Mouse (Mus musculus): ENCODE results near the gene Slit3.
A peak's percentile ranks its signal among the peaks of the same experiment; 100 is the strongest.

Gene Slit3

DNA sequence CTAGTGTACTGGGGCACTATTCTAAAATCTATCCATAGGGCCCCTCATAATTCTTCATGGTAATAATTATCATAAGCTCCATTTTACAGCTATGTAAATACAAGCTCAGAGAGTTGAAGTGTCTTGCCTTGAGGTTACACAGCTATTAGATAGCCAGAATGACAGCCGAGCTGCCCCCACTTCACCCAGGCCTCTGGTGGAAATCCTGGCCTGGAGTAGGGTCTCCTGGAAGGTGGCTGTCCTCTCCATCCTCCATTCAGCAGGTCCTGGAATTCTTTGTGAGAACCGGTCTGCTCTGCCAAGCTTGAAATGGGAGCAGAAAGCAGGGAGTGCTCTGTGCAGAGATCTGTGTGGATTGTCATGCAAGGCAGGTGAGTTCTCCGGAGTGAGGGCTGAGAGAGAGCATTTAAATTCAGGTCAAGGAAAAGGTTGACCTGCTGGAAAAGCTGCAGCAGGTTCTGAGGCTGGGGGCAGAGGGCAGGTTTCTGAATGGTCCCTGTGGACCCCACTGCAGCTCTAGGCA is 517.9 kb downstream of the Slit3 start:
- no peak for DNase-seq (ENCODE audit: low read depth)

DNA sequence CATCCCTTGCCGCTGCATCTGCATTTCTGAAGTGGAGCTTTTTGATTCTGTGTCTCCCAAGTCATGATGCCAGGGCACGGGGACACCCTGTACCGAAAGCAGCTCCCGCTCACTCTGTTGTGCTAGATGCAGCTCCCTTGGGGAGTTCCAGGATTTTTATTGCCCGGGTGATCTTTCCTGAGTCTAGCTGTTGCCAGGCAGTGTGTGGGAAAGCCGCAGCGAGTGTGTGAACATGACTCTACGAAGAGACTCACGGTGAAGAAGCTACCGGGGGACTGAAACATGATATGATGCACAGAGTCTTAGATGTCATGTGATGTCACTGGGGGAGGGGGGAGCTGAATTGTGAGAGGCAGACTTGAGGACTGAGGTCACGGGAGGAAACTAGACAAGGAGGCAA is 518.4 kb downstream of the Slit3 start:
- no peak for DNase-seq (ENCODE audit: low read depth)

DNA sequence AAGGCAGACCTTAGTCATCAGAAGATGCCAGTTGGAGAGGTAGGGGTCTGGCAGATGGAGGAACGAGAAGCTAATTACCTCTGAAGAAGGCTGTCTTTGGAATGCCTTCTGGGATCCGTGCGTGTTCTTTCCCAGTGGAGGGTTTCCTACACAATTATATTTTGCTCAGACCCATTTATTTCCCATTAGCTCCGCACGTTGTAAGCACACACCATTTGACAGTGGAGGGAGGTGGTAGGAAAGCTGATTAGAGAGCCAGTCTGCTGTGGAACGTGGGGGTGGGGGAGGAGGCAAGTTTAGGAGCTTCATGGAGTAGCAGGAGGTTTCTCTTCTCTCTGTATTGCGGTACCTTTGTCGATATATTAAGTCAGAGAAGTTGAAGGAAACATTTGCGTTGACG is 530.3 kb downstream of the Slit3 start:
- DNase-seq (ENCODE audit: low read depth) = no peak

DNA sequence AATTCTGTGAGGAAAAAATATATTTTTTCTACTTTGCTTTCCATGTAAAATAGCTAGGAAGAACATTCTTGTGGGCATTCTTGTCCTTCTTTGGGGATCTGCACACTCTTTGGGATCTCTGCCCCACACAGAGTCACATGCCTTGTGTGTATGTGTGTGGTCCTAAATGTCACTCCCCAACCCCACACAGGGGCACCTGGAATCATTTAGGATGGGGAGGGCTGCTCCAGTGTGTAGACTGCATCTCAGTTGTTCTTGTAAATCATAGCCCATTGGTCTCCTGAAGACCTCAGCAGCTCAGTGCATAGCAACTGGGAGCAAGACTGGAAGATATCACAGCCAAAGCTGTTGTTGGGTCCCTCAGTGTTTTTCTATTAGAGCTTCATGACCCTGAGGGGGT is 534.8 kb downstream of the Slit3 start:
- no peak for DNase-seq (ENCODE audit: low read depth)

DNA sequence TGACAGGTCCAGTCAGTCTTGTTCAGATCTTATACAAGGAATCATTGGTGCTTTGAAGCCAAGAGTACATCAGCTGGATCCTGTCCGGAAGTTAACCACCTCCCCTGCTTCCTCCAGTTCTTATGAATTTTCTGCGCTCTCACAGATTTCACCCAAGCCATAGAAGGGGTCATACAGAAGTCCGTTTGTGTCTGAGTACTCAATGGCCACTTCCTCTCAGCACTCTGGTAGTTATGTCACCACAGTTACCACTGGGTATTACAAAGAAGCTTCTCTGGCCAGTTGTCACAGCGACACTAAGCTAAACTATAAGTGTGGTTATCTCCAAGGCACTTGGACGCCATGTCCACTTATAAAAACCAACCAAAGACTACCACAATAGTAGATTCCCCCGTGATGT is 536.6 kb downstream of the Slit3 start:
- DNase-seq (ENCODE audit: low read depth) = no peak

DNA sequence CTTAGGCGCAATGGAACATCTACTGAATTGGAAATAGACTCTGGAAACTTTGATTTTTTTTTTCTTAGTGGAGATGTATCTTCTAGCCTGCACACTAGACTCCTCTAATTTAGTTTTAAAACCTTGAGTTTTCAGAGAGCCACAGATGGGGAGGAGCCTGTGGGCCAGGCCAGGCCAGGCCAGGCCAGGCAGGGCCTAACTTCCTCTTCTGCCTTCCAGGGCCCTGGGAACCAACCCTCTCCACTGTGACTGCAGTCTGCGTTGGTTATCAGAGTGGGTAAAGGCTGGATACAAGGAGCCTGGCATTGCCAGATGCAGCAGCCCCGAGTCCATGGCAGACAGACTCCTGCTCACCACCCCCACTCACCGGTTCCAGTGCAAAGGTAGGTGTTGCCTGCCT is 539.9 kb downstream of the Slit3 start:
- DNase-seq (ENCODE audit: low read depth) = no peak

DNA sequence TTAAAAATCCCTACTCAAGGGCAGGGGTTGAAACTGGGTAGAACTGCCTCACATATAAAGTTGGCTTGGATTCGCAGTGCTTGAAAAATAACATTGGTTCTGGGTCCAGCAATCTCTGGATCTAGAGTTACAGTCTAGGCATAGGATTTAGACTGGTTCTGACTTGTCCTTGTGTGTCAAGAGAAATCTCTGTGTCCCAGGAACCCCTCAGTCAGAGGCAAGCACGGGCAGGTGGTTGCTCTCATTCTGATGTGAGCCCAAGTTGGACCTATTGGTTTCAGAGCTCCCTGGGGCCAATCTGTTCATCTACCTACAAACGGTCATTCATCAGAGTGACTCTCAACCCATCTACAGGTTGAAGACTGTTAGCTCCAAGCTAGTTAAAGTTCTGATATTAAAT is 541.9 kb downstream of the Slit3 start:
- DNase-seq (ENCODE audit: low read depth) = no peak

DNA sequence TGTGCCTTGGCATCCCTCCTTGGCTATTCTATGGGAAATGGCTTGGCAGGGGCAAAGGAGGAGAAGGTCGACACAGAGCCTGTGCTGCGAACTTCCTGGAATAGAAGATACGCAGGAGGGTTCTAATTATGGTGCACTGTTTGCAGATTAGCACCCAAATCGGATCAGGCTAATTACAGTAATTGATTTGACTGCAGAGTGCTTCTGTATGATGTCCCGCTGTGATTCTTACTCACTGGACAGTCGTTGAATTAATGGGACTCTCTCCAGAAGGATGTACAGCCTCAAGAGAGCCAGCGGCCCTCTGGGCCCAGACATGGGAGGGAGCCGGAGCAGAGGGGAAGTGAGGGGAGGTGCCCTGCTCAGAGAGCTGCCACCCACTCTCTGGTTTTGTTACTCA is 542.6 kb downstream of the Slit3 start:
- no peak for DNase-seq (ENCODE audit: low read depth)

DNA sequence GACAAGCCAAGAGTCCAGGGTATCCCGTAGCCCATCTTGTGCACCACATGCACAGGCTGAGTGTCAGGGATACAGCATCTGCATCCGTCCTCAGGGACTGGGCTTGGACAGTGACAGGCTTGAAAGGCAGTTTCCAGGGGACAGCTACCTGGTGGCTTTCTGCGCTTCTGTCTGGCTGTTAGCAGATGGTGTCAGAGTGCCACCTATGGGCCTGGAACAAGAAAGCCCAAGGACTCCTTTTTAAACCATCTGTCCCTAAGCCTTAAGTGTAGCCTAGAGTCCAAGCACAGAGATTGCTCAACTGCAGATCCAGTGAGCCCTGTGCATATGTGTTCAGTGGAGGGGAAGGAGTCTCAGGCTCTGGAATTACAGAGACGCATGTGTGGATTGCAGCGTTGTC is 544.0 kb downstream of the Slit3 start:
- DNase-seq (ENCODE audit: low read depth) = peak; percentile 8

DNA sequence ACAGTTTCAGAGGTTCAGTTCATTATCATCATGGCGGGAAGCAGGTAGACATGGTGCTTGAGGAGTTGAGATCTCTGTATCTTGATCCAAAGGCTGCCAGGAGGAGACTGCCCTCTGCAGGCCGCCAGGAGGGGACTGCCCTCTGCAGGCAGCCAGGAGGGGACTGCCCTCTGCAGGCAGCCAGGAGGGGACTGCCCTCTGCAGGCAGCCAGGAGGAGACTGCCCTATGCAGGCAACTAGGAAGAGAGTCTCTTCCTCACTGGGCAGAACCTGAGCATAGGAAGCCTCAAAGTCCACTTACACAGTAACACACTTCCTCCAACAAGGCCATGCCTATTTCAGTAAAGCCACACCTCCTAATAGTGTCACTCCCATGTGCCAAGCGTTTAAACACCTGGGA is 546.4 kb downstream of the Slit3 start:
- no peak for DNase-seq (ENCODE audit: low read depth)

DNA sequence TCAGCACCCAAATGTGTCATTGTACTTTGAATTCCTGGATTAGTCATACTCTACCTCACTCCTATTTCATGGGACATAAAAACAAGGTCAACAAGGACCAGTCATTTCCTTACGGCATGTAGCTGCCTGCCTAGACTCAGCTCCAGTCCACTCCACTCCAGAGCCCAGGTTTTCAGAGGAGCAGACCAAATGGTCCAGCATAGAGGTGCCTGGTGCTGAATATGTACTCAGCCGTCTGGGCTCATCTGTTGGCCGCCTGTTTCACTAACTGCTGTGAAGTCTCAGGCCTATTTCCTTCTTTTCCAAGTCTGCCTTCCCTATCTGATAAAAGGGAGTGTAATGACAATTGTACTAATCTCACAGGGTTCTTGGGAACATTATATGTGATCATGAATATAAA is 547.1 kb downstream of the Slit3 start:
- DNase-seq (ENCODE audit: low read depth) = no peak

DNA sequence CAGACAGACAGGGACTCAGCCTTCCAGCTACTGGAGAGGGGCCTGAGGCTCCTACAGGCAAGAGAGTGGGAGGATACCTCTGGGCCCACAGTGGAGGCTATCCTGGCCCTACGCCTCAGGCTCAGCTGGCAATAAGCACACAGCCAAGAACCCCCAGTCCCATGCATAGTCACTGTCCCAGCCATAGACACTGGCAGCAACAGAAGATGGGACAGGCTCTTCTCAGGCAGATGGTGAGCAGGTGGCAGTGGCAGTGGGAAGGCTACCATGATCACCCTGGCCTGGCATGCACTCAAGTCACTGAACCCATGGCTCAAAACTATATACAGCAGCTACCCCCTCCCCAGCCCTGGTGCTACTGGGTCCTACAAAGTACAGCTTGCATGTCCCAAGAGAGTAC is 547.7 kb downstream of the Slit3 start:
- DNase-seq (ENCODE audit: low read depth) = no peak

DNA sequence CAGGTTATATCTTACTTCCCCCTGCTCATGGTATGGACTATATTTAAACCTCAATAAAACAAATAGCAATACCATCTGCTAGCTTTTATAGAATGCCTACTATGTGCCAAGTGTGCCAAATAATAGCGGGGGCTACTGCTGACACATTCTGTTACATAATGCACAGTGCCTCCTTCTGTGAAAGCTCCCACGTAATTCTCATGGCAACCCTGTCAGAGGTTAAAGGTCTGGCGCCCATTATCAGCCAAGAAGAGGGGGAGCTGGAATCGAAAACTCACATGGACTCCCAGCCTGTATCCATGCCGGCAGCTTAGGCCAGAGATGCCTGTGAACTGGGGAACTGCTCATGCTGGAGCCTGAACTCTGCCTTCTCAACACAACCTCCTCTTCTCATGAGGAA is 548.5 kb downstream of the Slit3 start:
- DNase-seq (ENCODE audit: low read depth) = no peak

DNA sequence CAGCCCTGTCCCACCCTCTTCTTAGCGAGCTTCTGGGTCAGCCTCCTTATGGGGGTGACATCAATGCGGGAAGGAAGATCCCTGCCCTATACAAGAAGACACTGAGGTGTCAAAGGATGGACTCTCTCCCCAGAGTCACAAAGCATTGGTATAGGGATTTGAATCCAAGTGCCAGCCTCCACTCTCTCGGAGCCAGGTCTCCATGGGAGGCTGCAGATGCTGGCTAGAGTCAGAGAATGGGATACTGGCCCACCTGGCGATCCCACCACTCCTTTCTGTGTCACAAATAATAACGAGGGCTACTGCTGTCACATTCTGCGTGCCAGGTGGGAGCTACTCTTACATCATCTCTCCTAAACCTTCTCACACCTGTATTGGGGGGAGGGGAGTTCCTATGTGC is 549.2 kb downstream of the Slit3 start:
- DNase-seq (ENCODE audit: low read depth) = no peak

DNA sequence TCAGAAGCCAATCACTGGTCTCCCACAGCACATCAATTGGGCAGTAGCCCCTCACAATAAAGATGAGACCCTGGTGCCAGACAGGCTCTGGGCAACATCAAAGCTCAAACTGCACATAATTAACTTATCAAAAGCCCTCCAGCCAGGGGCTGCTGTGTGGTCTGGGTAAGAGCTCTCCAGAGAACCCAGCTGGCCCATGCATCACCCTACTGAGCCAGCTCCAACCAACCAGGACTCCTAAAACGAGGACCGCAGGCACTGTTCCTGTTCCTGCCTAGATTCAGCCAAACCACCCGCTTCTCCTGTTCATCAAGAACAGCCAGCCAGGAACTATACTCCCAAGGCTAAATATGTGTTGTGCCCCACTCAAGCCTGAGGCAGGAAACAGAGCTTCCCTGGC is 549.7 kb downstream of the Slit3 start:
- no peak for DNase-seq (ENCODE audit: low read depth)

DNA sequence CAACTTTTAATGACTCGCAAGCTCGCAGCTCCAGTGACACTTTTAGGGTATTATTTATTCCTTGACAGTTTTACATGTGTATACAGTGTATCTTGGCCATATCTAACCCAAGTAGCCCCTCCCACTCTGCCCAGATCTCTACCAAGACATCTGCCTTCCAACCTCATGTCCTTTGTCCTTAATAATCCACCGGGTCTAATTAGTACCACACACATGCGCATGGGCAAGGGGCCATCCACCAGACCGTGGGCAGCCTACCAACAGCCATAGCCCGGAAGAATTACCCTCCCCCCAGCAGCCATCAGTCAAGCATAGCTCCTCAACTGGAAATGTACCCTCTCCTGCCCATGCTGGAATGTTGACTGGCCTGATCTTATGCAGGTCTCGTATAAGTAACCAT is 552.0 kb downstream of the Slit3 start:
- no peak for DNase-seq (ENCODE audit: low read depth)

DNA sequence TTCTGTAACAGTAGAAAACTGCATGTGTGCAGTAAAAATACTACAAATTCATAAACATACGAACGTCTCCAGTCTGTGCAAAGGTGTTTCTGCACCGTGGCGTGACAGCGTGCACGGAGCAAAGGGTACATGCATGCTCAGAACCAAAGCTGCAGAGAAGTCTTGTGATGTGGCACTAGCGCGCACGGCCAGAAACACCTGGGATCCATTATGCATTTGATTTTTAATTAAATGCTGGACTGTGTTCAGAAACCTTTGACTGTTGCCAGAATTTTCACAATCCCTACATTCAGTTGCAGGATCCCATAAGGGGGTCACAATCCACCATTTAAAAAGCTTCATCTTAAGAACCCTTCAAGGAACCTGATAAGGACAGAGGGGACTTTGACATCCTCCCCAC is 553.2 kb downstream of the Slit3 start:
- DNase-seq (ENCODE audit: low read depth) = no peak

DNA sequence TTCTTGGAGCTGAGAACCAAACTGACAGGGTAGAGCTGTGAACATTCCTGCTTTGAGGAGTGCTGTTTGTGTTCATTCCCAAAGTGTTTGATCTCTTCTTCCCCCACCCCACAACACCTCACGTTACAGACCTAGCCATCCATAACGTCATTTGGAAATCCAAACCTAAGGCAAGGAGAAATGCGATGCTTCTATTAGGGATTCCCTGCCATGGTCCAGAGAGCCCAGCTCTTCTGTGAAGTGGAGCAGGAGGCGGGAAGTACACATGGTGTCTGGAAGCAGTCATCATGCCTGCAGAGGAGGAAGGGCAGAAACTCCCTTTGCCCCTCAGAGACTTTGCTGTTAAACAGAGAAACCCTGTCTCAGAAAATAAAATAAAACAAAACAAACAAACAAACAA is 555.7 kb downstream of the Slit3 start:
- no peak for DNase-seq (ENCODE audit: low read depth)

DNA sequence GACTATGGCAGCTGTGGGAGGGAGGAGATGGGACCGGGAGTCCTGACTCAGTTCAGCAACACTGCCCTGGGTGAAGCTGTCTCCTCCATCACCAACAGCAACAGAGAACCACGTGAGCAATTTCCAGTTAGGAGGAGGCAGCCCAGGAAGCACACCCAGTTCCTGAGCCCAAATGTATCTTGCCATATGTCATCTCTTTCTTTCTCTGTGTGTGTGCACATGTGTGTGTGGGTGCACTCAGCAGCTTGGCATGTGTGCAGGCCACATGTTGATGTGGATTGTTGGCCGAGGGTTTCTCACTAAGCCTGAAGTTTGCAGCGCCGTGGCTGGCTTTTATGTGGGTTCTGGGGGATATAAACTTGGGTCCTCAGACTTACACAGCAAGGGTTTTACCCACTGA is 559.0 kb downstream of the Slit3 start:
- DNase-seq (ENCODE audit: low read depth) = no peak

DNA sequence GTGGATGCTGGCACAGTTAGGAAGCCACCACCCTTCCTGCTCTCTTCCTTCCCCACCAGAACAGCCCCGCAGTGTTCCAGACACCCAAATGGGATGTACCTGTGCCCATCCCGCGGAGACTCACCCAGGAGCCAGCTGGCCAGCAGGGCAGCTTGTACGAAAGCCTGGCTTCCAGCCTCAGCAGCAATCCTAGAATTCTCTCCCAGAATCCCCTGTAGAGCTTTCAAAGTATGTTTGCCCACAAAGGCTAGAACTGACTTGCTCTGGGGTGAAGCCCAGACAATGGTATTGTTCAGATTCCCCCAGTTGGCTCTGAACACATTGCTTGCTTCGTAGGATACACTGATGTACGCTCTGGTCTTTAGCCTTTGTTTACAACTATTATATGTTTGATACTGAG is 566.3 kb downstream of the Slit3 start:
- DNase-seq (ENCODE audit: low read depth) = no peak

DNA sequence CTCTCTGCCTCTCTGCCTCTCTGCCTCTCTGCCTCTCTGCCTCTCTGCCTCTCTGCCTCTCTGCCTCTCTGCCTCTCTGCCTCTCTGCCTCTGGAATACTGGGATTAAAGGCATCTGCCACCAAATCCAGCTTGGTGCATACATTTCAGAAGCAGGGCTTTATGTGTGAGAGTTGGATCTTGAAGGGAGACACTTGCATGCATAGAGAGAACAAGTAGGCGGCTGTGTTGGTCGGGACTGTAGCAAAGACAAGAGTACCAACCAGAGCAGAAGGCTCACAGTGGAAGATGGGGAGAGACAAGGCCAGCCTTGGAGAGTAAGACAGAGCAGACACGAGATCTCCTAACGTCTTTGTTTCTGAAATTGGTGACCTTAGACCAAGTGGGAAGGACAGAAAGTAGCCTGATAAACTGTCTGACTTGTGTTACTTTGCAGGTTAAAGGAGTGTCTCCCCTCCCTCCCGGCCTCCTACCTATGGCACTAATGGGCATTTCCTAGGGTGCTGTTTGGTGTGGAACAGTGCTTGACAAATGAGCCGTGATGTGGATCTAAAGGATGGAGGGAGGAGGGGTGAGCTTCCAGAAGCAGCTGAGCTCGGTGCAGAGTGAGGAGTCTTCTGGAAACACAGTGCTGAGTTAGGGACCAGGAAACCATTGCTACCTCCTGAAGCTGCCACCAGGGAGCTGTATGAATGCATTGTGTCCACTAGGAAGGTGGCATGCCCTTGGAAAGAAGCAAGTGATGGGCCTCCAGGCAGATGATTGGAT is 569.7 kb downstream of the Slit3 start:
- no peak for DNase-seq (ENCODE audit: low read depth)

DNA sequence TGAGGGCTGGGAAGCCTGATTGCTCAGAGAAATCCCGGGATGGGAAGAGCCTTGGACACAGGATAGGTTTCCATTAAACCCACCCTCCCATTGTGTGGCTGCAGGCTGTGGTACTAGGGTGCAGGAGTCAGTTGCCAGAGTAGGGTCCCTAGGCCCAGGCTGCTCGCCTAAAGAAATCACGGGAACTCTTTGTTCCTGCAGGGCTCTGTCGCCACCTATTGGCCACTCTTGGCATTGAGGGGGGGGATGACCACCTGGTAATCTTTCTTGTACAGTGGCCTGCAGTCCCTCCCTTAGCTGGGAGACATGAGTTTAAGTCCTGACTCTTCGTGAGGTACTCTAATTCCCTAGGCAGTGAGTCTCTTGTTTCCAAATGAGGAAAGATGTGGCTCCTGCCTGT is 572.1 kb downstream of the Slit3 start:
- DNase-seq (ENCODE audit: low read depth) = peak; percentile 45

DNA sequence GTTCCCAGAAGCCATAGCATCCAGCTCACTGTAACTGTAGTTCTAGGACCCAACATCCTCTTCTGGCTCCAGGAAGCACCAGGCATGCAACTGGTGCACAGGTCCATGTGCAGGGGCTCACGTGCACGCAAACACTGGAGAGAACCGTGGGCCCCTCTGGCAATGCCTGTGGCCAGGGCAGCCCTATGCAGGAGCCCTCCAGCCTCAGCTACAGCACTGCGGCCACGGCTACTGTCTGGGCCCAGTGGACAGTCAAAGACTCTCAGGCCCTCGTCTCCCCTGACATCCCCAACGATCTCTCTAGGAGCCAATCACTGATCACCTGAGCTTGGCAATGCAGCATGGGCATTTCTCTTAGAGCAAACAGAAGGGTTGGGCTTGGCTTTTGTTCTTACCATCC is 572.6 kb downstream of the Slit3 start:
- no peak for DNase-seq (ENCODE audit: low read depth)

DNA sequence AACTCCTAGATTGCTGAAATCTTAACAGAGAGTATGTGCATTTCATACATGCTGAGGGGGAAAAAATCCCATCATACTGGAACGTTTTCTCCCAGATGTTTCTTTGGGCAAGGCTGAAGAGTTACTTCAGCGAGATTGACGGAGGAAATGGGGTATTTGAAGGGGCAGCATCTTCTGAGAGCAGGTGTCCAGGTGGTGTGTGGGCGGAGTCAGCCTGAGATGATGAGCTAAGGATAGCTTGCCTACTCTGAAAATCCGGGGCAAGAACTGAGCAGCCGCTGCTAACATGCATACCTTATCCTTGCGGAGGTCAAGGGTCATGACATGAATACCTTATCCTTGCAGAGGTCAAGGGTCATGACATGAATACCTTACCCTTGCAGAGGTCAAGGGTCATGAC is 576.5 kb downstream of the Slit3 start:
- DNase-seq (ENCODE audit: low read depth) = no peak
